Mouse (Mus musculus) liver, adult 2 months (tissue): ENCODE results near the gene Rabl3. TPM values are rescaled to one million over a fixed set of nuclear protein-coding genes. Genes with fewer than 3 reads are reported as not detected.

Experiments used
- DNase-seq: peaks from one replicate; pipeline ENCODE4 v3.0.0-alpha.2; 2011; ENCODE audit warnings: low read depth, low spot score; ENCODE audit errors: extremely low read depth
- H3K27ac ChIP-seq: fragments of 200-500 bp; replicated peaks from 2 replicates; pipeline ENCODE4 v1.5.1; 2012; ENCODE audit warnings: low read depth, mild to moderate bottlenecking, control low read depth, inconsistent platforms, low read length; ENCODE audit not compliant: insufficient read depth
- H3K27me3 ChIP-seq: fragments of 200-500 bp; 2 replicates; pipeline ENCODE4 v1.6.1; 2012; ENCODE audit warnings: mild to moderate bottlenecking, moderate library complexity, low read length, inconsistent platforms; ENCODE audit not compliant: control insufficient read depth, insufficient read depth
- H3K36me3 ChIP-seq: fragments of 200-500 bp; 2 replicates; pipeline ENCODE4 v1.6.1; 2012; ENCODE audit warnings: low read length, inconsistent platforms; ENCODE audit not compliant: control insufficient read depth, insufficient read depth
- H3K4me1 ChIP-seq: fragments of 200-500 bp; 2 replicates; pipeline ENCODE4 v1.6.1; 2011; ENCODE audit warnings: low read length; ENCODE audit not compliant: control insufficient read depth, insufficient read depth
- H3K4me3 ChIP-seq: fragments of 200-500 bp; 2 replicates; pipeline ENCODE4 v1.5.1; 2011; ENCODE audit warnings: low read depth, mild to moderate bottlenecking, control low read depth, low read length, moderate library complexity; ENCODE audit not compliant: insufficient read depth
- H3K79me2 ChIP-seq: fragments of 200-500 bp; 2 replicates; pipeline ENCODE4 v1.6.1; 2012; ENCODE audit warnings: inconsistent platforms, mild to moderate bottlenecking, low read length, moderate library complexity; ENCODE audit not compliant: control insufficient read depth, insufficient read depth
- H3K9ac ChIP-seq: fragments of 200-500 bp; 2 replicates; pipeline ENCODE4 v1.6.1; 2012; ENCODE audit warnings: low read depth, mild to moderate bottlenecking, control low read depth, inconsistent platforms, low read length
- CTCF ChIP-seq: fragments of 200-500 bp; IDR thresholded peaks from 2 replicates; pipeline ENCODE4 v1.5.1; 2011; ENCODE audit warnings: low read depth, low read length, control low read depth
- POLR2A ChIP-seq: fragments of 200-500 bp; IDR thresholded peaks from 2 replicates; pipeline ENCODE4 v1.6.1; 2011; ENCODE audit warnings: low read length, control low read depth; ENCODE audit not compliant: insufficient read depth; ENCODE audit errors: extremely low read depth
- WGBS: fragments of 180-500 bp; shearing (Covaris S2); methylation state at CpG from one replicate; pipeline ENCODE4 v1.1.7; 2018; 5-methylcytosine and 5-hydroxymethylcytosine counted together
- polyA plus RNA-seq: library from polyadenylated mRNA; depleted of rRNA; stranded (reverse); fragments of >200 nt; gene quantifications from 2 replicates; pipeline ENCODE4 v1.2.3, GENCODE M21; 2012; rRNA removed
- total RNA-seq: library from RNA; depleted of rRNA; stranded (reverse); fragments of >200 nt; gene quantifications from 2 replicates; pipeline ENCODE4 v1.2.3, GENCODE M21; 2014; rRNA removed

Rabl3 gene
- 10.4 and 10.7 TPM in 2 replicates for total RNA-seq
- polyA plus RNA-seq: 2.8 and 3.5 TPM in 2 replicates

GRCm38 (mm10) chr16:37539611-37540580 lies at the start of gene Rabl3, which contains the start of gene Gtf2e1:
TSS of gene Rabl3 (plus strand) at chr16:37539885.
TSS of gene Gtf2e1 (minus strand) at chr16:37539789.
- Histone ChIP-seq H3K79me2 (no peaks in the 10 kb centered on the region; the same call in 1 of the 2 replicates), H3K27me3 (no peaks in the 10 kb centered on the region), H3K27ac (peak within 1 kb of the TSS; percentile 95), H3K4me1 (peaks cover 20% of the 10 kb centered on the region; the same call in 1 of the 2 replicates), H3K9ac (peak within 1 kb of the TSS; percentile 88), H3K4me3 (peak within 1 kb of the TSS; percentile 85), H3K36me3 (peaks cover 7% of the 10 kb centered on the region)
- under 1% methylated on average over 41 of the region's 41 CpGs for WGBS
- DNase-seq: peak; percentile 98
- TF ChIP-seq CTCF (no peak), POLR2A (peak; percentile 57; the same call in 1 of the 2 replicates)

GRCm38 (mm10) chr16:37495017-37495416 lies 44.7 kb upstream of the Rabl3 start:
- no peak overlapping the region for H3K4me3 ChIP-seq
- 89% methylated on average over 6 of the region's 6 CpGs for WGBS
- no peak overlapping the region for H3K9ac ChIP-seq
- H3K79me2 ChIP-seq: no peaks in the 10 kb centered on the region
- H3K27me3 ChIP-seq: no peaks in the 10 kb centered on the region
- H3K27ac ChIP-seq: no peak overlapping the region
- no peak for DNase-seq
- TF ChIP-seq POLR2A: no peak
- TF ChIP-seq CTCF: no peak
- no peaks in the 10 kb centered on the region for H3K36me3 ChIP-seq
- no peaks in the 10 kb centered on the region for H3K4me1 ChIP-seq

- no peak overlapping the region for H3K9ac ChIP-seq
- H3K27me3 ChIP-seq: no peaks in the 10 kb centered on the region
- H3K79me2 ChIP-seq: no peaks in the 10 kb centered on the region
- no peak overlapping the region for H3K4me3 ChIP-seq
- 0 out of 2 replicates have a peak, but pooled peaks cover under 1% of the 10 kb centered on the region for H3K4me1 ChIP-seq
- H3K27ac ChIP-seq: no peak overlapping the region
- DNase-seq: no peak
- no peak for TF ChIP-seq POLR2A
- no peak for TF ChIP-seq CTCF
- 86% methylated on average over 9 of the region's 9 CpGs for WGBS
- no peaks in the 10 kb centered on the region for H3K36me3 ChIP-seq
Measured at GRCm38 (mm10) chr16:37498581-37498980, 41.1 kb upstream of the Rabl3 start.

DNA sequence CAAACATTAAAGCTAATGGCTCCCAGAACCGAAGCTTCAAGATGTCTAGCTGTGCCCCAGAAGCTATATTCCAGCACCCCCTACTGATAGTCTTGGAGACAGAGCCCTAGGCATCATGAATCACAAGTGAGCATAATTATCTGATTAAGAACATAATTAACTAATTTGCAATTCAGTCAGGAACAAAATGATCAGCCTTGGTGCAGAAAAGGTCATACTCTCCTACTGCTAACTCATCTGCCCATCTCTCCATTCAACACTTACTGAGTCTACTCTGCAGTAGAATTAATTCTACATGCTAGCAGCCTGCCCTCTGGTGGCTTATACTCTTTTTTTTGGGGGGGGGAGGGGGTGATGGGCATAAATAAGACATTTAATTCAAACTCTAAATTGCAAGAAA lies 35.2 kb upstream of the Rabl3 start:
- no peak overlapping the region for H3K27ac ChIP-seq
- H3K79me2 ChIP-seq: no peaks in the 10 kb centered on the region
- peaks cover 2% of the 10 kb centered on the region for H3K4me1 ChIP-seq
- no peak for TF ChIP-seq CTCF
- no peak for TF ChIP-seq POLR2A
- WGBS: 67% methylated on average over 1 of the region's 1 CpGs
- H3K9ac ChIP-seq: no peak overlapping the region
- DNase-seq: no peak
- H3K27me3 ChIP-seq: no peaks in the 10 kb centered on the region
- no peak overlapping the region for H3K4me3 ChIP-seq
- no peaks in the 10 kb centered on the region; the same call in 1 of the 2 replicates for H3K36me3 ChIP-seq

GRCm38 (mm10) chr16:37506751-37507150 lies 32.9 kb upstream of the Rabl3 start:
- Histone ChIP-seq H3K9ac (no peak overlapping the region), H3K4me1 (peaks cover 2% of the 10 kb centered on the region), H3K36me3 (peaks cover 16% of the 10 kb centered on the region), H3K4me3 (no peak overlapping the region), H3K27me3 (no peaks in the 10 kb centered on the region), H3K79me2 (no peaks in the 10 kb centered on the region), H3K27ac (no peak overlapping the region)
- no peak for DNase-seq
- TF ChIP-seq CTCF: no peak
- no peak for TF ChIP-seq POLR2A
- 94% methylated on average over 9 of the region's 9 CpGs for WGBS
